Mouse (Mus musculus): Measurements from ENCODE around the gene Ciita. TPM values are rescaled to one million over a fixed set of nuclear protein-coding genes. Genes with fewer than 3 reads are reported as not detected.

Ciita gene
- total RNA-seq, 2 experiments from 2014 or later: 0.14 to 0.21 TPM

DNA sequence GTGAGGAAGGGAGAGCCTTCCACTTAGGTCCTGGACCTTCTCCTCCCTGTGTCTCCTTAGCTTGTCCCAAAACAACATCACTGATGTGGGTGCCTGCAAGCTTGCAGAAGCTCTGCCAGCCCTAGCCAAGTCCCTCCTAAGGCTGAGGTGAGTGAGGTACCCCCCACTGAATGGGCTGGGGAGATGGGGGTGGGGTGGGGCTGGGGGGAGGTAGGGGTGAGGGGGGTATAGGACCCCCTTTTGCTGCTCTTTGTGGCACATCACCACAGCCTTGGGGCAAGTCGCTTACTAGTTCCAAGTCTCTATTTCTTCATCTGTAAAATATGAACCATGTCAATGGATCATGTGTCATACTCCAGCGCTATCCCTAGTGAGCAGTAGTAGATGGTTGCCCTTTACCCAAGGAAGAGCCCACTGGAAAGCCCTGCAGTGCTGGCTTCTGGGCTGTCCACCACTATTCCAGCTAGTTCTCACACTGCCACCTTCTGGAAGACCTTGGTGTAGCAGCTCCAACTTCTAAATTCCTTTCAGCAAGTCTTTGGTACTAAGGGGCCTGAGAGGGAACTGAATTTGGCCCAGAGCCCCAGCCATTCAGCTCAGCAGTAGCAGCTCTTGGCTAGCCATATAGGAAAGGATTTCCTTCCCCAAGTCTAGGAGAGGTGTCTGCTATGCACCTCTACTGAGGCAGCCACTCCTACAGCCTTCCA is 41.2 kb downstream of the Ciita start:
- peak; percentile 77 for DNase-seq

DNA sequence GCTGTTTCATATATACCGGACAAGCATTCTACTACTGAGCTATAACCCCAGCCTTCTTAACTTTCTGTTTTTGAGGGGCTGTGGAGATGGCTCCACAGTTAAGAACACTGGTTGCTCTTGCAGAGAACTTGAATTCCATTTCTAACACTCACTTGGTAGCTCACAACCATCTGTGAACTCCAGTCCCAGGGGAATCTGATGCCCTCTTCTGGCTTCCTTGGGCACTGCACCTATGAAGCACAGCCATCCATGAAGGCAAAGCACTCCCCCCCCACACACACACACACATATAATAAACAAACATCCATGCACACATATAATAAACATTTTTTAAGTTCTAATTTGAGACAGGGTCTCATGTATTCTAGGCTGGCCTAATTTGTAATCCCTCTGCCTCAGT is 43.0 kb downstream of the Ciita start:
- DNase-seq: peak; percentile 61

DNA sequence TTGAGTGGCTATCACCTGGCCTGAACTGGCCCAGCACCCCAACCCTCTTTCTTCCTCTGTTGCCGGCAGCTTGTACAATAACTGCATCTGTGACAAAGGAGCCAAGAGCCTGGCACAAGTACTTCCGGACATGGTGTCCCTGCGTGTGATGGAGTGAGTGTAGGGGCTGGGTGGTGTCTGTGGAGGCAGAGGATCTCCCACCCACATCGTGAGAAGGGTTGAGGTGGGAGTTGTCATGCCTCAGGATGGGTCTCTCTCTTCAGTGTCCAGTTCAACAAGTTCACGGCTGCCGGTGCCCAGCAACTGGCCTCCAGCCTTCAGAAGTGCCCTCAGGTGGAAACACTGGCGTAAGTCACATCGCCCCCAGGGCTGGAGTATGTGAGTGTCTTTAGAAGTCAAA is 43.8 kb downstream of the Ciita start:
- DNase-seq: no peak

DNA sequence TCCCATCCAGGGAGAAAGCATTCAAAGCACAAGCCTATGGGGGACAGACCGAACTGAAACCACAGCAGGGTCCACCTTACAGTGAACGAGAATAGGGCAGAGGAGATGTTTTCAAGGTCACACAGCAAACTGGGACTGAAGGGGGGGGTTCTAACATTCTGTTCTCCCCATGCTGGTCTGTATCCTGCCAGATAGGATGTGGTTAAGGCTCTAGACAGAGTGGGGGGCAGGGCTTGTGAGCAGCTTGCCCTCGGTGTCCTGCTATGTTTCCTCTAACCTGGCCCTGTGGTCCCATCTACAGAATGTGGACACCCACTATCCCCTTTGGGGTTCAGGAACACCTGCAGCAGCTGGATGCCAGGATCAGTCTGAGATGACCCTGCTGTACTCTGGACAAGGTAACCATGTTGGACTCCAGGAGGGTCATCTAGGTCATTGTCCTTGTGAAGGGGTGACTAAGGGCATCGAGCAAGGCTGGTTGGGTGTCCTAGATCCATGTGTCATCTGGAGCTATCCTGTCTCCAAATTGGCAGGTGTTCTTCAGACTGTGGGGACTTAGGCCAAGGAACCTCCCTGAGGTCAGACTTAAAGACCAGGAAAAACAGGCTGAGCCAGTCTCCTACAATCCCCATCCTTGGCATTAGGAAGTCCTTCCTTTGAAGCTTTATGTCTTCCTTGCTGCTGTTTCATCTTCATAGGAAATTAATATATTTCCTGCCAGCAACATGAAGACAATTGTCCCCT is 45.2 kb downstream of the Ciita start:
- DNase-seq: no peak

DNA sequence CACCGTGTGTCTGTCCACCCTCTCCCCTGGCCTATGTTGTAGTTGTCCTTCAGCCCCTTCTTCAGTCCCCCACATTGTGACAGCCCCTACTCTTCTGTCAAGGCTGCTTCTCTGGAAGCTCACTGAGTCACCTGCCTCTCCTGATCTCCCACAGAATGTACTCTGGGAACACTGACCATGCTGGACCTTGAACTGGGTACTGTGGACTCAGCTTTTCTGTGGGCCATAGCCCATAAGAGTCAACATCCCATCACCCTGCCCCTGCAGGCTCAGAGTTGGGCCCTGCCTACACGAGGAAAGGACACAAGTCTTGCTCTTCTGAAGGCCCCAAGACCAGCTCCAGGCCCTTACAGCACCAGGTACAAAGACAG is 45.7 kb downstream of the Ciita start:
- no peak for DNase-seq

DNA sequence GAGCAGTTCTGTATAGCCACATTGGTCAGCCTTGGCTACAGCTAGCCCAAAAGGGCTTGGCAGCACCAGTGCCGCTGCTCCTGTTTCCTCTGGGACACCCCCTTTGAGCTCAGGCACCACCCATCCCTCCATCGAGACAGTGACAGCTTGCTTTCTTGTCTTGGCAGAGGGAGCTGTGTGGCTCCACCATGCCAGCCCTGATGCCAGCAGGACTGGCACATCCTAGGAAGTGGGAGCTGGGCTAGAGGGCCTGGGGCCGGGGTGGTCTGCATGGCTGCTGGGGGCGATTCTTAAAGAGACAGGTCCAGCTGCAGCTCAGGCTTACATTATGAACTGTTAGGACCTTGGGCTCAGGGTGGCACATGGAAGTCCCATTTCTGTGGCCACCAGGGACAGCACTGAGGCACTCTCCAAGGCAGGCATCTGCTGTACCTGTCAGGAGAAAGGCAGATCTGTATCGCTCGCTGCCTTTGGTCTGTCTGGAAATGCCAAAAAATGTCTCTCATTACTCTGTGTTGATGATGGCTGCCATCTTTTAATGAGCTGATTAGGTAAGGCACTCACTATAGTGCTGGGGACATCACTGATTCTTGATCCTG is 47.3 kb downstream of the Ciita start:
- DNase-seq: no peak

- DNase-seq: no peak
These were observed 48.5 kb downstream of the Ciita start for GRCm38 (mm10) chr16:10528382-10528781.

- DNase-seq: no peak
These were observed 50.3 kb downstream of the Ciita start for GRCm38 (mm10) chr16:10530179-10530578.

DNA sequence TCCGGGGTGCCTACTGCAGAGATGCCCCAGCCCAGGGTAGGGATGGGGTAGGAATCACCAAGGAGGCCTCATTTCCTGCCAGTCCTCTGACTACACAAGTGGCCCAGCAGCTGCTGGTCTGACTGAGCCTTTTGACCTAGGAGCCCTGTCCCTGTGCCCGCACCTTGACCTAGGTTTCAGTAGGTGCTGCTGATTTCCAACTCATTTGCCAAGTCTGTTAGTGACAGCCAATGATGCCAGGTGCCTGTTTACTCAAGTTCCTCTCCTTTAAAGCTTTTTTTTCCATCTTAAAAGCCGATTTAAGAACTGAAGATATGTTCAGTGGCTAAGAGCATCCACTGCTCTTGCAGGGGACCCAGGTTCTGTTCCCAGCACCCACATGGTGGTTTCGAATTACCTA is 53.9 kb downstream of the Ciita start:
- no peak for DNase-seq

GRCm38 (mm10) chr16:10534567-10534966 is 54.7 kb downstream of the Ciita start:
- peak; percentile 77 for DNase-seq

GRCm38 (mm10) chr16:10536323-10536722 is 56.5 kb downstream of the Ciita start:
- no peak for DNase-seq

DNA sequence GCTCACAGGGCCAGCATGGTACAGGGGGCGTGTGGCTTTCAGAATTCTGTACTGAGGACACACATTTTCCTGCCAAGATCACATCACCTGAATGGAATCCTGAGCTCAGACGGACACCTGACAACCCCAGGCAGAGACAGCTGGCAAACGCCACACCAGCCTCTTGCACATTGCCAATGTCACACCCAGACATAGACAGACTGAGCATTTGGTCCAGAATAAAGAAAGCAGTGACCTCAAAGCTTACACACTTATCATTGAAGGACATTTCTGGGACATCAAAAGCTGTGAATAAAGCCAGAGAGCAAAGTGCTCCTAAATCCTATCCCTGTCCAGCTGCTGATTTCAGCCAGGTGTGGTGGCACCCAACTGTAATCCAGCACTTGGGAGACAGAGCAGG is 57.1 kb downstream of the Ciita start:
- DNase-seq: no peak

GRCm38 (mm10) chr16:10540763-10541597 is 61.1 kb downstream of the Ciita start:
- DNase-seq: no peak

DNA sequence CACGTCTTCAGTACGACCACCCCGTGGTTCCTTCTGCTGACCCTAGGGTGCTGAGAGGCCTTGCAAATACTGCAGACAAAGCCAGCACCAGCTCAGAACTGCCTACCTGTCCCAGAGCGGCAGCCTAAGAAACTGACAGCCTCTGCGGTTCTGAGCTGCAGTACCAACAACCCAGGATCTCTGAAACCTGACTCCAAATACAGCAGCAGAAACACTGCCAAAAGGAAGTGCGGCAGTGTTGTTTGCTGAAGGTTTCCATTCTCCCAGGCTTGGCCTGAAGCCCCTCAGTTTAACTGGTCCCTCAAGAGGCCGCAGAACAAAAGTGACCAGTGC is 61.7 kb downstream of the Ciita start:
- no peak for DNase-seq

DNA sequence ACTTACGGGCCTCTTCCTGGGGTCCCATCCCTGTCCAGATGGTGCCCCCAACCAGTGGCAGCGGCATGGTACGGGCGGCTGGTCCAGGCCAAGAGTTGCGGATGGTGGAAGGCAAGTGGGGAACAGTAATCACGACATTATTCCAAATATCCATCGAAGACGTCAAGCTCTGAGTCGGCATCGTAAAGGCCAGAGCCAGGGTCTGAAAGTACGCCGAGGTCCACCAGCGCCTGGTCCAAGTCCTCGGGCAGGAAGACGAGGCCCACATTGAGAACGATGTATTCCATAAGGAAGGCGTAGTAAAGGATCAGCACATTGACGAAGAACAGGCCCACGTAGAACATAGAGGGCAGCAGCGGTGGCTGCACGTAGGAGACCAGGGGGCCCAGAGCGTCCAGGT is 62.4 kb downstream of the Ciita start:
- DNase-seq: peak; percentile 21

DNA sequence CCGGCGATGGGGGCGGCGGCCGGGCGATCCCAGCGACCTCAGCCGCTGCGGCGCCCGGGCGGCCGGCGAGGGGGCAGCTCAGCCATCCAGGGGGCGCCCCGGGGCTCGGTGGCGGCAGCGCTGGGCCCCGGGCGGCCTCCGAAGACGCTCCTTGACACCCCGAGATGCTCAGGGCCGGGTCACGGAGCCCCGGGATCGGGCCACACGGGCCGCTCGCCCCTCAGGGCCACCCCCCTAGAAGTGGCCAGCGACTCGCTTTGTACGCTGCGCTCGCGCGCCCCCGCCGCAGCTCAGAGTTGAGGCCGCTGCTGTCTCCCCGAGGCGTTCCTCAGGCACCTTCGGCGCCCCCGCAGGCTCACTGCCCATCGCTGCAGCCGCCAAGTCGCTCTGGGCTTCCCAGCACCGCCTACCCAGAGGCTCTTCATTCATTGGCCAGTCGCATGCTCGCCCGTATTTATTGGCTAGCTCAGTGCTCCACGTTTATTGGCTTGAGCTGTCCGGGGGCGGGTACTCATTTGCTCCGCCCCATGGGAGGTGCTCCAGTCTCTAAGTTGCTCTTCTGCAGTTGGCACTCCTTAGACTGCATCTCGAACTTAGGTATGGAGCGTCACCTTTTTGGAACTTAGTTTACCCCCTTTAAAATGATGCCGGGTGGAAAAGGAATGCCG is 63.0 kb downstream of the Ciita start, which contains the start of gene Dexi:
Gene Dexi (minus strand): TSS at position 357 of the 668 bp plus-strand sequence.
- peak; percentile 89 for DNase-seq

GRCm38 (mm10) chr16:10544995-10545622 is 65.2 kb downstream of the Ciita start, which contains the start of gene Clec16a:
Gene Clec16a (plus strand): TSS chr16:10545339.
- peak; percentile 94 for DNase-seq

DNA sequence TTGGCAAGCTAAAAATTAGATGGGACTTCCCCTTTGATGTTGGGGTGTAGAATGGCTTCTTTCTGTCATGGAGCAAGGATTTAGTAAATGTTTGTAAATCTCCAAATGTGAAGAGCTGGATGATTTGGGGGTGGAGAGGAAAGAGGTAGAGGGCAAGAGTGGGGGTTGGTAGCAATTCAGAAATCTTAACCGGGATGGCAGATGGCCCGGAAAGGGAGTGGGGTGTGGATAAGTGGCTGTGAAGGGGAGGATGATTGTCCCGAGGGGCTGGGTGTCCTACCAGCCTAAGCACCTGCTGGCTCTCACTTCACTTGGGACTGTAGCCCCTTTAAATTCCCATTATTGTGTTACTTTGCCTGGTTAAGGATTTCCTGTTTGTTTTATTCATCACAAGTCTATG is 67.0 kb downstream of the Ciita start:
- no peak for DNase-seq

DNA sequence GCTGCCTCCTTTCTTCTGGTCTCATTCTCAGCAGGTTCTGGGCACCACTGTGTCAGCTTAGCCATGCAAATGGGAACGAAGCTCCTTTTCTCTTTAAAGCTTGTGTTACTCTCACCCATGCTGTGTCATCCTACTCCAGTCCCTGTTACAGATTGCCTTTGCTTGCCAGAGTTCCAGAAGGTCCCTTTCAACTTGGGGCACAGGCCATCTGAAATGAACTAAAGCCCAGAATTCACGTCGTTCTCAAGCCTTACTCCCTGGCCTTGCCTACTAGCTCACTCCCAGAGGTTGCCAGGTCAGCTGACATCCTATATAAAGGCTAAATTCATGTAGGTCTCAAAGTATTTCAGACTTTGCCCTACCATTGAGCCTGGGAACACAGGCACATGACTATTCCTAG is 69.1 kb downstream of the Ciita start:
- DNase-seq: no peak

GRCm38 (mm10) chr16:10549600-10549999 is 69.7 kb downstream of the Ciita start:
- DNase-seq: no peak

DNA sequence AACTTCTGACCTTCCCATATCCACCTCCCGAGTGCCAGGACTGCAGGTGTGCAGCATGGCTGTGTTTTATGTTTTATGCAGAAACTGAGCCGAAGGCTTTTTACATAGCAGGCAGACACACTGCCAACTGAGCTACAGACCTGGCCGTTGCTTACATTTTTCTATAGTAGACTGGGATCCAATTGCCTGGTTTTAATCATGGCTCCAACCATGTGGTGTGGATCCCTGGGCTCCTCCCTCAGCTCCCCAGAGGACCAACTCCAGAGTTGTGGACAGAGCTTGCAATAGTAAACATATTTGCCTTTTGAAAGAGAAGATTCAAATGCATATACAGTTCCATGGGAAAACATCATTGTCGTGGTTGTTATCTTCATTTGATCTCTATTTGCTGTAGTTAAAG is 71.7 kb downstream of the Ciita start:
- DNase-seq: no peak

DNA sequence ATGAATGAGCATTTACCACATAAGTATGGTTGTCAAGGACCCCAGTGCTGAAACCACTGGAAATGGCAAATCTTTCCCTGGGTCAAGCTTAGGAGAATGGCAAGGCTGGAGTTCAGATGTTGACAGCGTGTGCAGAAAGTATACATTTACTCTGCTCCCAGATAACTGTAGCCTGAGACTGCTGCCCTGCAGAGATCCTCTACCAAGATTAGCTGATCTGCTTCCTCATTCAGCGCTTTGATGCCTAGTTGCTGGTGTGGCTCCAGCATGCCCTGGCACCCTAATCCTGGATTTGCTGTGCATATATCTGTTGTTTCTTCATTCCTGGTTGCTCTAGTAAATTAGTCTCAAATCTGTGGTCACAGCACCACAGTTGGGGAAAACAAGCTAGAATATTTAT is 74.0 kb downstream of the Ciita start:
- DNase-seq: no peak

Data from gastrocnemius, postnatal 10 days (tissue).